In the genomic region with DNA sequence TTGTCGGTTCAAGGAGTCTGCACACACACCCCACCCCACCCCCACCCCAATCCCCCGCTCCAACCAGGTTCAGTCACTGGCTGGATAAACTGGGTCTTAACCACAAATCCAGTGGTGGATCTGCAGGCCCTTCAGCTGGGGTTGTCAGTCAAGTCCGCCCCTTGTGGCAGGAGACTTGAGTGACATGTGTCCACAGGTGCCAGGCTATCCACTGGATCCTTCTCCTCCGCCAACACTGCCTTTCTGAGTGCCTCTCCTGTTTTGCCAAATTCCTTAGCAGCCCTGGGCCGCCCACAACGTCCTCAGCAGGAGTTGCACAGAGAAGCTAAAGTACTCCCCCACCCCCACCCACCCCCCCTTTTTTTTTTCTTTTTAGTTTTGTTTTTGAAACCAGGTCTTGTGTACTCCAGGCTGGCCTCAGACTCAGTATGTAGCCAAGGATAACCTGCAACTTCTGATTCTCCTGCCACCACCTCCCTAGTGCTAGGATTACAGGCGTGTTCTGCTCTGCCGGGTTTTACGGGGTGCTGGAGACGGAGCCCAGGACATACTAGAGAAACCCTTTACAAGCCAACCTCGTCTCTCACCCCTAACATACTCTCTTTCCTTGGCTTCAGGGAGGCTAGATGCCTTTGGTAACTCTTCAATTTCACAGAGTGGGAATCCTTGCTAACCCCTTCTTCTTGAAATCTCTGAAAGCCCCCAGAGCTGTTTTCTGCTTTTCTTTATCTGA, we compare ENCODE assay signal across 11 mouse cellular contexts. TPM values are rescaled to one million over a fixed set of nuclear protein-coding genes. Genes with fewer than 3 reads are reported as not detected.
DNase-seq lines count a peak whose midpoint lies in the region; ATAC-seq and TF ChIP-seq lines count a peak whose summit lies in the region.
"Had no signal": no experiment of that assay in that cellular context is flagged by ENCODE, and none has a peak within 500 bp of the region (broad histone marks: within the 10 kb centered on the region; RNA-seq: fewer than 3 reads in every experiment).

No protein-coding gene starts in this region.

- no peak overlapping the region for H3K4me3 ChIP-seq in lung, postnatal 0 days (ENCODE audit: low read depth, low read length)
- no peak overlapping the region for H3K4me3 ChIP-seq in lung, adult 2 months (replicated peaks; ENCODE audit: extremely low read depth, low read depth, low read length)
- H3K4me3 ChIP-seq: megakaryocyte, embryonic 14.5 days; neural tube, embryonic 15.5 days had no signal

- no peaks in the 10 kb centered on the region for H3K9me3 ChIP-seq in lung, postnatal 0 days (ENCODE audit: low read length)
- H3K9me3 ChIP-seq: neural tube, embryonic 15.5 days had no signal

- no peak overlapping the region for H3K4me2 ChIP-seq in lung, postnatal 0 days (replicated peaks; ENCODE audit: low read depth, low read length)
- H3K4me2 ChIP-seq: hindbrain, embryonic 14.5 days; neural tube, embryonic 15.5 days had no signal

- no peaks in the 10 kb centered on the region for H3K36me3 ChIP-seq in lung, postnatal 0 days (ENCODE audit: insufficient read depth, low read length)
- H3K36me3 ChIP-seq: neural tube, embryonic 15.5 days had no signal

- TF ChIP-seq POLR2A in lung, adult 2 months (IDR thresholded peaks at IDR 0.05; ENCODE audit: borderline replicate concordance, extremely low read depth, low read depth, low read length), result no peak

- peak; percentile 58; the same call in 1 of the 2 replicates for ATAC-seq in lung, postnatal 0 days

- H3K4me1 ChIP-seq in lung, postnatal 0 days (ENCODE audit: insufficient read depth, low read depth, low read length), result no peaks in the 10 kb centered on the region
- no peaks in the 10 kb centered on the region for H3K4me1 ChIP-seq in lung, adult 2 months (ENCODE audit: control insufficient read depth, insufficient read depth, low read length)
- H3K4me1 ChIP-seq: megakaryocyte, embryonic 14.5 days had no signal

- H3K9ac ChIP-seq in lung, postnatal 0 days (replicated peaks; ENCODE audit: low read depth), result no peak overlapping the region
- H3K9ac ChIP-seq: hindbrain, embryonic 14.5 days; neural tube, embryonic 15.5 days had no signal

- H3K27me3 ChIP-seq in lung, postnatal 0 days (replicated peaks; ENCODE audit: insufficient read depth, low read length), result no peaks in the 10 kb centered on the region
- H3K27me3 ChIP-seq: neural tube, embryonic 15.5 days had no signal

- WGBS in lung, postnatal 0 days, result 55% methylated on average over 11 of the region's 11 CpGs
- 80% methylated on average over 11 of the region's 11 CpGs for whole genome bisulfite sequencing in lung, adult 2 months

- no peak overlapping the region for H3K27ac ChIP-seq in lung, postnatal 0 days (ENCODE audit: low read length)
- H3K27ac ChIP-seq: hindbrain, embryonic 14.5 days; neural tube, embryonic 15.5 days had no signal

- peak; percentile 38 for DNase-seq in lung, postnatal 0 days (ENCODE audit: low spot score)
- no peak for DNase-seq in lung, adult 2 months
- peak; percentile 69 for DNase-seq in R1 (ENCODE audit: low read depth, low spot score)
- DNase-seq in gastrocnemius, adult 18-20 months (ENCODE audit: low spot score), result peak; percentile 48
- DNase-seq in lung, postnatal 36 days, result peak; percentile 20
- no peak for DNase-seq in adrenal gland, adult 18-20 months (ENCODE audit: low spot score in 2 of 2)
- DNase-seq in layer of hippocampus, adult 8-10 months (ENCODE audit: low spot score in 2 of 2), result no peak
- DNase-seq: cerebellum, postnatal 36 days had no signal

- TF ChIP-seq CTCF in lung, postnatal 0 days (IDR thresholded peaks at IDR 0.05), result peak; percentile 42
- TF ChIP-seq CTCF in lung, adult 2 months (IDR thresholded peaks at IDR 0.05; ENCODE audit: insufficient read depth, low read length), result no peak

- TF ChIP-seq EP300 in lung, postnatal 0 days (IDR thresholded peaks at IDR 0.05), result no peak

RNA-seq across cellular contexts. Expression of a gene that starts 57.2 kb away (rescaled TPM):
- polyA plus RNA-seq in lung, postnatal 0 days (2015; fragmentation: Nextera tagmentation; extraction: Ambion mirVana), result 19.1 and 19.6 TPM in 2 replicates
- 4.7 and 9.9 TPM in 2 replicates for polyA plus RNA-seq in lung, adult 2 months (2012; rRNA removed)
- total RNA-seq in gastrocnemius, adult 18-20 months (2021), result 10 to 100 TPM; 15.2 to 16.6 TPM
- total RNA-seq in adrenal gland, adult 18-20 months (2021), result 10 to 100 TPM; 21.6 to 29.3 TPM
- total RNA-seq in layer of hippocampus, adult 8-10 months (2022), result 10 to 100 TPM; 44.5 to 59.4 (median 58.7) TPM

Comparison
In these comparisons a context has a peak if more than half of its experiments do, and no peak if none do; other contexts are left out.
1. DNase-seq: peak in lung, postnatal 0 days (single experiment), R1 (single experiment), gastrocnemius, adult 18-20 months (single experiment) and lung, postnatal 36 days (single experiment); none in lung, adult 2 months (single experiment), adrenal gland, adult 18-20 months (0 of 2) and layer of hippocampus, adult 8-10 months (0 of 2).